Mouse (Mus musculus) neural tube, embryonic 13.5 days (tissue): ENCODE measurements at regions not wholly inside any gene's neighbourhood (a gene's known extent, or its start where the extent isn't known, plus 50 kb on each side); places are given as distances from the start of the nearest gene placed in this dataset.
"Not testable (repeated sequence)": the region's sequence is repeated elsewhere in the genome, so short reads cannot be mapped to it uniquely, and the experiment has no call there.

Source experiments
- ATAC-seq: fragments of 200-750 bp; cut with Nextera tagmentation; 2 replicates; pipeline ENCODE4 v1.8.0; 2017; ENCODE audit warnings: low read depth, mild to moderate bottlenecking, moderate TSS enrichment, moderate library complexity
- H3K27ac ChIP-seq: fragments of 300-500 bp; sonication (generic); replicated peaks from 2 replicates; pipeline ENCODE4 v1.5.1; 2015; ENCODE audit warnings: moderate library complexity, mild to moderate bottlenecking, inconsistent platforms
- H3K27me3 ChIP-seq: fragments of 300-500 bp; sonication (generic); 2 replicates; pipeline ENCODE4 v1.6.1; 2015; ENCODE audit warnings: mild to moderate bottlenecking, inconsistent platforms
- H3K36me3 ChIP-seq: fragments of 300-500 bp; sonication (generic); 2 replicates; pipeline ENCODE4 v1.6.1; 2015; ENCODE audit warnings: mild to moderate bottlenecking, inconsistent platforms
- H3K4me1 ChIP-seq: fragments of 300-500 bp; sonication (generic); replicated peaks from 2 replicates; pipeline ENCODE4 v1.6.1; 2015; ENCODE audit warnings: inconsistent platforms
- H3K4me2 ChIP-seq: fragments of 300-500 bp; sonication (generic); 2 replicates; pipeline ENCODE4 v1.6.1; 2015; ENCODE audit warnings: inconsistent platforms, mild to moderate bottlenecking, moderate library complexity
- H3K4me3 ChIP-seq: fragments of 300-500 bp; sonication (generic); 2 replicates; pipeline ENCODE4 v1.5.1; 2015; ENCODE audit warnings: mild to moderate bottlenecking, inconsistent platforms
- H3K9ac ChIP-seq: fragments of 300-500 bp; sonication (generic); 2 replicates; pipeline ENCODE4 v1.6.1; 2015; ENCODE audit warnings: moderate library complexity, mild to moderate bottlenecking, inconsistent platforms
- H3K9me3 ChIP-seq: fragments of 300-500 bp; sonication (generic); 2 replicates; pipeline ENCODE4 v1.6.1; 2016; ENCODE audit warnings: inconsistent platforms
- WGBS: fragments of 180-500 bp; shearing (Covaris S2); methylation state at CpG from one replicate; pipeline ENCODE4 v1.1.7; 2015; 5-methylcytosine and 5-hydroxymethylcytosine counted together

GRCm38 (mm10) chrX:50599780-50600179, 171.5 kb upstream of the Olfr1324 start:
- Histone ChIP-seq H3K27me3 (no peaks in the 10 kb centered on the region), H3K9me3 (no peaks in the 10 kb centered on the region), H3K4me3 (peak overlapping the region; percentile 27), H3K36me3 (peaks cover 23% of the 10 kb centered on the region), H3K4me1 (no peaks in the 10 kb centered on the region), H3K4me2 (peak overlapping the region; percentile 40), H3K27ac (peak overlapping the region; percentile 59), H3K9ac (no peak overlapping the region)
- no peak for ATAC-seq
- 67% methylated on average over 4 of the region's 4 CpGs for WGBS

- H3K4me1 ChIP-seq, ATAC-seq, H3K9ac ChIP-seq, H3K9me3 ChIP-seq, H3K4me3 ChIP-seq, H3K27ac ChIP-seq, H3K27me3 ChIP-seq: not testable (repeated sequence)
- WGBS, result 72% methylated on average over 3 of the region's 3 CpGs
- Histone ChIP-seq H3K36me3 (peaks cover 21% of the 10 kb centered on the region), H3K4me2 (peak overlapping the region; percentile 28; the same call in 1 of the 2 replicates)
Measured at GRCm38 (mm10) chrX:50597626-50598025, 169.3 kb upstream of the Olfr1324 start.

DNA sequence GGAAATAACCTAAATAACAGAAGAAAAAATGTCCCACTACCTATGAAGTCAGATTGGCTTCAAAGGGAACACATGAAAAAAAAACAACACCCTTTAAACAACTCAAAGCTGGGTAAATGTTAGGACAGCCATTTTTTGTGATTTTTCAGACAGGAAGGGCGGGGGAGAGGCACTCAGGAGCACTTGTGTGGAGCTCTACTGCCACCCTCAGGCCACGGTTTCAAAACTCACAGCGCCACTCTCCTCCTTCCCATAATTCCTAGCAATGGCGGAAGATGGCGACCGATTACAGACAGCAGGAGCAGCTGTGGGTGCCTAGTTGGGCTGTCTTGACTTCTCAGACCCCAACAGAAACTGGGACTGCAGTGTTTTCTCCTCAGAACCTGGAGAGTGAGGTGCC, 168.8 kb upstream of the Olfr1324 start:
- no peaks in the 10 kb centered on the region for H3K9me3 ChIP-seq
- H3K36me3 ChIP-seq, result peaks cover 20% of the 10 kb centered on the region
- H3K4me1 ChIP-seq, result no peaks in the 10 kb centered on the region
- H3K27me3 ChIP-seq, result no peaks in the 10 kb centered on the region
- H3K27ac ChIP-seq, result no peak overlapping the region
- peak overlapping the region; percentile 28; the same call in 1 of the 2 replicates for H3K4me2 ChIP-seq
- no peak overlapping the region for H3K9ac ChIP-seq
- no peak for ATAC-seq
- 69% methylated on average over 6 of the region's 6 CpGs for WGBS
- no peak overlapping the region for H3K4me3 ChIP-seq

- not testable (repeated sequence) for H3K4me3 ChIP-seq, ATAC-seq
- 81% methylated on average over 4 of the region's 4 CpGs for WGBS
Measured at GRCm38 (mm10) chrX:50594976-50595375, 166.7 kb upstream of the Olfr1324 start.

DNA sequence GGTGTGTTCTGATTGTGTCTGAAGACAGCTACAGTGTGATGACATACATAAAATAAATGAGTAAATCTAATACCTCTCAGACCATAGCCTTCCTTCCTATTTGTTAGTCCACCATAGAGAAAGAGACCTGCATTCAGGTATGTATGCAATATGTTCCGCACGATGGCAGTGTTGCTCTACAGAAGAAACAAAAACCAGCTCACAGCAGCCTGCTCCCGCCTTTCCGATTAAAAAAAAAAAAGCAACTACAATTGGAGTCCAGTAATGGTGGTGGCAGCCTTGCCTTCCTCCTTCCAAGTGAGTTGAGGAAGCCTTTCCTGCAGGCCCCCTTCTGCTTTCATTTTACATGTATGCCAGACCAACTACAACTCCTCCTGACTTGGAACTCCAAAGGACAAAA, 163.2 kb upstream of the Olfr1324 start:
- Histone ChIP-seq H3K27me3 (no peaks in the 10 kb centered on the region), H3K27ac (no peak overlapping the region), H3K9ac (no peak overlapping the region), H3K36me3 (peaks cover 16% of the 10 kb centered on the region; the same call in 1 of the 2 replicates), H3K4me3 (no peak overlapping the region), H3K9me3 (no peaks in the 10 kb centered on the region), H3K4me2 (peak overlapping the region; percentile 29; the same call in 1 of the 2 replicates), H3K4me1 (no peaks in the 10 kb centered on the region)
- 62% methylated on average over 4 of the region's 4 CpGs for WGBS
- ATAC-seq, result no peak

More at GRCm38 (mm10) chrX:50594976-50595375, 166.7 kb upstream of the Olfr1324 start:
- not testable (repeated sequence) for H3K27ac ChIP-seq, H3K27me3 ChIP-seq, H3K9me3 ChIP-seq, H3K9ac ChIP-seq, H3K4me2 ChIP-seq, H3K4me1 ChIP-seq
- peaks cover 32% of the 10 kb centered on the region for H3K36me3 ChIP-seq

DNA sequence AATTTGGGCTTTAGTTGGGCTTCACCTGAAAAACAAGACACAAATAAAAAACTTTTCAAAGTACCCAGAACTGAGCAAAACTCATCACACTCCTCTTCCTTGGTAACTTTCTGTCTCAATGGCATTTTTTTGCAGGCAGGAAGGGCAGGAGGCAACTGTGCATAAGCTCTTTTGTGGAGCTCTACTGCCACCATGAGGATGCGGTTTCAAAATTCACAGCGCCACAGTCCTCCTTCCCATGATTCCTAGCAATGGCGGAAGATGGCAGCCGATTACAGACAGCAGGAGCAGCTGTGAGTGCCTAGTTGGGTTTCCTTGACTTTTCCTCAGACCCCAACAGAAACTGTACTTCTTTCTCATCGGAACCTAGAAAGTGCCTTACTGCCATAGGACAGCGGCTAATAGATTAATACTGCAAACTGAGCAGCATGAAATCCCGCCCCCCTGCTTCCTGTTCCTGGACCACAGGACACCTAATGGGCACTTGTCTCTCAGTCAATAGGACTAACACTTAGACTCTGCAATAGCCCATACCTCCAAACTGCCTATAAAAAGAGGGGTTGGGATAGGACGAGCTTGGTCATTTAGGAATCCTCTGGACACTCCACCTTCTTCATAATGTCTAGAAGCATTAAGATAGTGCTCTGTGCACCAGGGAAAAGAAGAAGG, 162.5 kb upstream of the Olfr1324 start:
- peak overlapping the region; percentile 33 for H3K27ac ChIP-seq
- peak overlapping the region; percentile 21 for H3K4me3 ChIP-seq
- no peak for ATAC-seq
- H3K4me2 ChIP-seq, result peak overlapping the region; percentile 29; the same call in 1 of the 2 replicates
- no peaks in the 10 kb centered on the region for H3K4me1 ChIP-seq
- peaks cover 16% of the 10 kb centered on the region; the same call in 1 of the 2 replicates for H3K36me3 ChIP-seq
- H3K9me3 ChIP-seq, result no peaks in the 10 kb centered on the region
- 68% methylated on average over 8 of the region's 8 CpGs for WGBS
- no peaks in the 10 kb centered on the region for H3K27me3 ChIP-seq
- H3K9ac ChIP-seq, result no peak overlapping the region

DNA sequence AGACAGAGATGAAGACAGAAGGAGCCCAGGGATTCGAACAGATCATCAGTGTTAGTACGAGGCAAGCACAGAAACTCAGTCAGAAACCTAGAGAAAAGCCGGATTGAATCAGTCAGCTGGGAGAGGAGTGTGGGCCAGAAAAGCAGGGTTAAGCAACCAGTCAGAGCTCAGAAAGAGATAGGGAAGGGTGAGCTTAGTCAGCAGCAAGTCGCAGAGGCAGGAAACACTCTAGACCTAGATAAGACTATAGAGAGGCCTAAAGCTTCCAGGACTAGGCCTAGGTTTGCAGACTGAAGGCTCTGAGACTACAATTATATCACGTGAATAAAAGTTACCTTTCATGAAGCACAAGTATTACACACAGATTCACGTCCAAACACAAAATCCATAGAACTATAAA, 160.6 kb upstream of the Olfr1324 start:
- no peak for ATAC-seq
- H3K4me3 ChIP-seq, result no peak overlapping the region
- no peak overlapping the region for H3K4me2 ChIP-seq
- H3K4me1 ChIP-seq, result no peaks in the 10 kb centered on the region
- H3K9ac ChIP-seq, result no peak overlapping the region
- H3K9me3 ChIP-seq, result no peaks in the 10 kb centered on the region
- no peak overlapping the region for H3K27ac ChIP-seq
- peaks cover 26% of the 10 kb centered on the region for H3K36me3 ChIP-seq
- no peaks in the 10 kb centered on the region for H3K27me3 ChIP-seq
- WGBS, result 92% methylated on average over 6 of the region's 6 CpGs

GRCm38 (mm10) chrX:50583741-50584580, 155.7 kb upstream of the Olfr1324 start:
- H3K9ac ChIP-seq, result no peak overlapping the region
- ATAC-seq, result no peak
- no peaks in the 10 kb centered on the region for H3K27me3 ChIP-seq
- no peak overlapping the region; the same call in 1 of the 2 replicates for H3K27ac ChIP-seq
- WGBS, result 71% methylated on average over 12 of the region's 12 CpGs
- H3K9me3 ChIP-seq, result no peaks in the 10 kb centered on the region
- no peak overlapping the region for H3K4me3 ChIP-seq
- H3K4me2 ChIP-seq, result peak overlapping the region; percentile 24; the same call in 1 of the 2 replicates
- H3K4me1 ChIP-seq, result no peaks in the 10 kb centered on the region
- H3K36me3 ChIP-seq, result peaks cover 22% of the 10 kb centered on the region

GRCm38 (mm10) chrX:50580200-50580599, 151.9 kb upstream of the Olfr1324 start:
- Histone ChIP-seq H3K27me3 (no peaks in the 10 kb centered on the region), H3K27ac (no peak overlapping the region), H3K9me3 (no peaks in the 10 kb centered on the region), H3K4me2 (peak overlapping the region; percentile 30), H3K36me3 (peaks cover 27% of the 10 kb centered on the region), H3K9ac (no peak overlapping the region), H3K4me1 (no peaks in the 10 kb centered on the region), H3K4me3 (no peak overlapping the region)
- ATAC-seq, result no peak
- WGBS, result 73% methylated on average over 7 of the region's 7 CpGs

DNA sequence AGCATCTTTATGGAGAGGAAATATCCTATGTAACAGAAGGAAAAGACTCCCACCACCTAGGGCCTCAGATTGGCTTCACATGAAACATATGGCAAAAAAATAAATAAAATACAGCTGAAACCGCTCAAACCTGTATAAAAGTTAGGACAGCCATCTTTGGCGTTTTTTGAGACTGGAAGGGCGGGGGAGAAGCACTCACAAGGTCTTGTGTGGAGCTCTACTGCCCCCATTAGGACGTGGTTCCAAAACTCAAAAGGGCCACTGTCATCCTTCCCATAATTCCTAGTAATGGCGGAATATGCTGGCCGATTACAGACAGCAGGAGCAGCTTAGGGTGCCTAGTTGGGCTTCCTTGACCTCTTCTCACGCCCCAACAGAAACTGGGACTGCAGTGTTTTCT, 148.5 kb upstream of the Olfr1324 start:
- no peak overlapping the region for H3K9ac ChIP-seq
- peaks cover 14% of the 10 kb centered on the region for H3K36me3 ChIP-seq
- H3K27ac ChIP-seq, result no peak overlapping the region
- 55% methylated on average over 7 of the region's 7 CpGs for WGBS
- no peaks in the 10 kb centered on the region for H3K27me3 ChIP-seq
- peak overlapping the region; percentile 40 for H3K4me2 ChIP-seq
- ATAC-seq, result no peak
- peak overlapping the region; percentile 14; the same call in 1 of the 2 replicates for H3K4me3 ChIP-seq
- H3K9me3 ChIP-seq, result no peaks in the 10 kb centered on the region
- no peaks in the 10 kb centered on the region for H3K4me1 ChIP-seq

GRCm38 (mm10) chrX:50572191-50573095, 144.1 kb upstream of the Olfr1324 start:
- not testable (repeated sequence) for ATAC-seq, H3K4me1 ChIP-seq, H3K9me3 ChIP-seq, H3K9ac ChIP-seq, H3K27me3 ChIP-seq, H3K27ac ChIP-seq
- H3K4me2 ChIP-seq, result peak overlapping the region; percentile 25
- H3K36me3 ChIP-seq, result peaks cover 12% of the 10 kb centered on the region; the same call in 1 of the 2 replicates
- H3K4me3 ChIP-seq, result peak overlapping the region; percentile 25
- 72% methylated on average over 13 of the region's 14 CpGs for WGBS
